Mouse (Mus musculus) MEL (cell line): ENCODE results near the gene Rfc4. TPM values are rescaled to one million over a fixed set of nuclear protein-coding genes. Genes with fewer than 3 reads are reported as not detected.

Source experiments
- DNase-seq: peaks from one replicate; pipeline ENCODE4 v3.0.0; 2011; ENCODE audit warnings: low read depth, low spot score
- H3K27ac ChIP-seq: 2 replicates; pipeline ENCODE4 v1.5.1; 2012; ENCODE audit warnings: low read depth, mild to moderate bottlenecking, control low read depth, low read length, moderate library complexity; ENCODE audit not compliant: control insufficient read depth
- H3K27me3 ChIP-seq, 2 experiments: fragments of 150-350 bp in 1 of 2; sonication (generic) in 1 of 2; 2 replicates each; pipeline ENCODE4 v1.6.1; 2012; ENCODE audit warnings: low read length in 2 of 2, mild to moderate bottlenecking in 2 of 2, improper control_type of control experiment in 1 of 2, moderate library complexity in 1 of 2; ENCODE audit not compliant: insufficient read depth in 2 of 2, control insufficient read depth in 1 of 2
- H3K36me3 ChIP-seq, 2 experiments: 2 replicates each; pipeline ENCODE4 v1.6.1; 2012 to 2014; ENCODE audit warnings: low read length in 2 of 2, improper control_type of control experiment in 1 of 2, inconsistent platforms in 1 of 2, mild to moderate bottlenecking in 1 of 2; ENCODE audit not compliant: insufficient read depth in 2 of 2, control insufficient read depth in 1 of 2
- H3K4me1 ChIP-seq, 2 experiments: fragments of 150-350 bp in 1 of 2; sonication (generic) in 1 of 2; 2 replicates each; pipeline ENCODE4 v1.6.1; 2012; ENCODE audit warnings: low read length in 2 of 2, improper control_type of control experiment in 1 of 2, mild to moderate bottlenecking in 1 of 2; ENCODE audit not compliant: insufficient read depth in 2 of 2, control insufficient read depth in 1 of 2
- H3K4me3 ChIP-seq, 2 experiments: fragments of 150-350 bp in 1 of 2; sonication (generic) in 1 of 2; 2 replicates each; pipeline ENCODE4 v1.5.1; 2012; ENCODE audit warnings: low read depth in 2 of 2, low read length in 2 of 2, mild to moderate bottlenecking in 2 of 2, moderate library complexity in 2 of 2, control low read depth in 1 of 2, improper control_type of control experiment in 1 of 2; ENCODE audit not compliant: control insufficient read depth in 1 of 2, insufficient read depth in 1 of 2
- H3K79me2 ChIP-seq: 2 replicates; pipeline ENCODE4 v1.6.1; 2012; ENCODE audit warnings: mild to moderate bottlenecking, low read length, moderate library complexity; ENCODE audit not compliant: control insufficient read depth, poor library complexity, insufficient read depth
- H3K9ac ChIP-seq: 2 replicates; pipeline ENCODE4 v1.6.1; 2012; ENCODE audit warnings: low read depth, mild to moderate bottlenecking, control low read depth, low read length, moderate library complexity; ENCODE audit not compliant: control insufficient read depth, poor library complexity, severe bottlenecking
- H3K9me3 ChIP-seq: fragments of 150-350 bp; sonication (generic); replicated peaks from 2 replicates; pipeline ENCODE4 v1.6.1; 2012; ENCODE audit warnings: mild to moderate bottlenecking, low read length, improper control_type of control experiment, moderate library complexity; ENCODE audit not compliant: insufficient read depth
- CHD1 ChIP-seq: IDR thresholded peaks from 2 replicates; pipeline ENCODE4 v1.6.1; 2012; ENCODE audit warnings: low read depth, mild to moderate bottlenecking, inconsistent platforms, low read length, improper control_type of control experiment
- CHD2 ChIP-seq: IDR thresholded peaks from 2 replicates; pipeline ENCODE4 v1.6.1; 2011; ENCODE audit warnings: low read length, improper control_type of control experiment
- EP300 ChIP-seq, 2 experiments: IDR thresholded peaks; 2 replicates each; pipeline ENCODE4 v1.6.1; 2011; ENCODE audit warnings: improper control_type of control experiment in 2 of 2, low read length in 2 of 2, low read depth in 1 of 2, mild to moderate bottlenecking in 1 of 2
- ETS1 ChIP-seq: IDR thresholded peaks from 2 replicates; pipeline ENCODE4 v1.6.1; 2012; ENCODE audit warnings: low read depth, mild to moderate bottlenecking, inconsistent platforms, low read length, improper control_type of control experiment, moderate library complexity
- HCFC1 ChIP-seq: IDR thresholded peaks from 2 replicates; pipeline ENCODE4 v1.6.1; 2012; ENCODE audit warnings: low read depth, mild to moderate bottlenecking, inconsistent platforms, low read length, improper control_type of control experiment, moderate library complexity
- MAFK ChIP-seq: IDR thresholded peaks from 2 replicates; pipeline ENCODE4 v1.6.1; 2011; ENCODE audit warnings: low read depth, mild to moderate bottlenecking, low read length, improper control_type of control experiment, borderline replicate concordance
- MAX ChIP-seq: IDR thresholded peaks from 2 replicates; pipeline ENCODE4 v1.6.1; 2011; ENCODE audit warnings: low read length, improper control_type of control experiment
- MAZ ChIP-seq: IDR thresholded peaks from 2 replicates; pipeline ENCODE4 v1.6.1; 2012; ENCODE audit warnings: low read depth, mild to moderate bottlenecking, inconsistent platforms, low read length, improper control_type of control experiment
- MEF2A ChIP-seq: IDR thresholded peaks from 2 replicates; pipeline ENCODE4 v1.6.1; 2014; ENCODE audit warnings: low read depth, mild to moderate bottlenecking, inconsistent platforms, low read length, improper control_type of control experiment; ENCODE audit not compliant: poor library complexity, insufficient replicate concordance, severe bottlenecking; ENCODE audit errors: extremely low read depth
- MYC ChIP-seq: IDR thresholded peaks from 2 replicates; pipeline ENCODE4 v1.6.1; 2011; ENCODE audit warnings: low read depth, mild to moderate bottlenecking, low read length, improper control_type of control experiment, moderate library complexity
- RAD21 ChIP-seq: IDR thresholded peaks from 2 replicates; pipeline ENCODE4 v1.6.1; 2011; ENCODE audit warnings: mild to moderate bottlenecking, low read depth, low read length, improper control_type of control experiment
- RCOR1 ChIP-seq: IDR thresholded peaks from 2 replicates; pipeline ENCODE4 v1.6.1; 2012; ENCODE audit warnings: low read depth, mild to moderate bottlenecking, inconsistent platforms, low read length, improper control_type of control experiment
- SIN3A ChIP-seq: IDR thresholded peaks from 2 replicates; pipeline ENCODE4 v1.6.1; 2012; ENCODE audit warnings: low read length, improper control_type of control experiment, inconsistent platforms
- SMC3 ChIP-seq: IDR thresholded peaks from 2 replicates; pipeline ENCODE4 v1.6.1; 2011; ENCODE audit warnings: low read depth, low read length, improper control_type of control experiment
- TCF12 ChIP-seq: IDR thresholded peaks from 2 replicates; pipeline ENCODE4 v1.6.1; 2014; ENCODE audit warnings: low read depth, mild to moderate bottlenecking, inconsistent platforms, low read length, improper control_type of control experiment, moderate library complexity
- UBTF ChIP-seq: IDR thresholded peaks from 2 replicates; pipeline ENCODE4 v1.6.1; 2012; ENCODE audit warnings: low read depth, mild to moderate bottlenecking, inconsistent platforms, low read length, improper control_type of control experiment, moderate library complexity, borderline replicate concordance; ENCODE audit not compliant: insufficient read depth
- USF2 ChIP-seq, 2 experiments: IDR thresholded peaks; 2 replicates each; pipeline ENCODE4 v1.6.1; 2011 to 2012; ENCODE audit warnings: improper control_type of control experiment in 2 of 2, low read length in 2 of 2, borderline replicate concordance in 1 of 2, inconsistent platforms in 1 of 2, low read depth in 1 of 2, mild to moderate bottlenecking in 1 of 2; ENCODE audit not compliant: insufficient read depth in 1 of 2
- ZC3H11A ChIP-seq: IDR thresholded peaks from 2 replicates; pipeline ENCODE4 v1.6.1; 2012; ENCODE audit warnings: low read depth, mild to moderate bottlenecking, inconsistent platforms, low read length, improper control_type of control experiment
- ZKSCAN1 ChIP-seq: IDR thresholded peaks from 2 replicates; pipeline ENCODE4 v1.6.1; 2012; ENCODE audit warnings: low read depth, mild to moderate bottlenecking, inconsistent platforms, low read length, improper control_type of control experiment, moderate library complexity
- polyA plus RNA-seq, 2 experiments: library from polyadenylated mRNA; stranded (reverse) in 1 of 2; unstranded in 1 of 2; fragments of >175 nt in 1 of 2; fragments of >200 nt in 1 of 2; gene quantifications; 2 replicates each; pipeline versions ENCODE4 v1.2.1 to v1.2.4; 2012; ENCODE audit warnings: low replicate concordance in 2 of 2, low read depth in 1 of 2; ENCODE audit not compliant: insufficient read length in 2 of 2, insufficient read depth in 1 of 2, missing spikeins in 1 of 2
- total RNA-seq: library from RNA; depleted of rRNA; stranded (reverse); fragments of 300-350 nt; gene quantifications from 2 replicates; pipeline ENCODE4 v1.2.3, GENCODE M21; 2012

Rfc4 gene
- total and polyA plus RNA-seq, 3 experiments, result 52.1 to 93.2 TPM; not detected in 1

DNA sequence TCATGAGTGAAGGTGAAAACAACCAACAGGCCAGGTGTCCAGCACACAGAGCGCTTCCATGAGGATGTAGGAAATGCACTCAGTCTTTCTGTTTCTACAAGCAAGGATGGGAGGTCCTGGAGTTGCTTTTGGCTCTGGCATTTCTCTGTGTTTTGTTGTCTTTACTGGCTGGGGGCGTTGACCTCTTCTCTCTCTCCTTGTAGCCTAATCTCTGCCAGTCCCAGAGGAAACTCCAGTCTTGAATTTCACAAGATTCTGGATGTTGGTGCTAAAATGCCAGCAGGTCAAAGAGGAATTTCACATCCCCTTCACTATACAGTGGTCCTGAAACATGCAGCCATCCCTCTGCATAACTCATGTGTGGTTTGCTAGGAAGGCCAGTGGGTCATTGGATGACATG is 21.4 kb upstream of the Rfc4 start:
- H3K27ac ChIP-seq, result no peak overlapping the region
- no peaks in the 10 kb centered on the region for H3K36me3 ChIP-seq
- H3K4me1 ChIP-seq, result no peaks in the 10 kb centered on the region
- TF ChIP-seq UBTF (no peak), CHD1 (no peak), MEF2A (no peak), USF2 (IDR thresholded peaks at IDR 0.05; ENCODE audit: borderline replicate concordance in 1 of 2, insufficient read depth in 1 of 2, low read depth in 1 of 2, low read length in 2 of 2) (no peak)
- no peaks in the 10 kb centered on the region for H3K9me3 ChIP-seq
- no peak overlapping the region for H3K9ac ChIP-seq
- H3K4me3 ChIP-seq, result no peak overlapping the region
- H3K79me2 ChIP-seq, result no peaks in the 10 kb centered on the region
- DNase-seq, result no peak
- peaks cover 0 to 2% of the 10 kb centered on the region in 2 experiments; a peak in 2 of 4 replicates for H3K27me3 ChIP-seq

DNA sequence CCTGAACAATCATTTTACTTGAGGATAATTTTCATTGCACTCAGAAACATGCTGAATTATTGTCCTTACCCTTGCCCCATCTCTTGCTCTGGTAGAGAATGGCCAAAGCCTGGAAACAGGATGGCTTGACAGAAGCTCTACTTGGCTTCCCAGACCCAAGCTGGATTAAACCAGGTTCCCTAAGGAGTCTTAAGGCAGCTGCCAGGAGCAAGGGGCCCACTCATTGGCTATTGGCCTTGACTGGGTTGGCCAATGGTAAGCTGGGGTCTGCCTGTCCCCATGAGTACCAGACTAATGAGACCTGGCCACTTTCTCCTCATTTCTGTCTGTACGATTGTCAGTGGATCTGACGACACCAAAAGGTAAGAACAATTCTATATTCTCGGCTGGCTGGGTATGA is 18.7 kb upstream of the Rfc4 start, which contains the start of gene Adipoq:
TSS of gene Adipoq (plus strand) at position 257 of the 400 bp plus-strand sequence.
- Histone ChIP-seq H3K4me3 (no peak within 1 kb of the TSS), H3K36me3 (no peaks in the 10 kb centered on the region), H3K27me3 (peaks cover 0 to 2% of the 10 kb centered on the region in 2 experiments; a peak in 2 of 4 replicates), H3K27ac (no peak within 1 kb of the TSS), H3K9ac (no peak within 1 kb of the TSS), H3K9me3 (no peaks in the 10 kb centered on the region), H3K79me2 (no peaks in the 10 kb centered on the region), H3K4me1 (no peaks in the 10 kb centered on the region)
- DNase-seq, result no peak
- TF ChIP-seq CHD2 (no peak), CHD1 (no peak), RAD21 (no peak), USF2 (IDR thresholded peaks at IDR 0.05; ENCODE audit: borderline replicate concordance in 1 of 2, insufficient read depth in 1 of 2, low read depth in 1 of 2, low read length in 2 of 2) (no peak), ZC3H11A (no peak), MYC (no peak), TCF12 (no peak), ZKSCAN1 (no peak), HCFC1 (no peak), ETS1 (no peak), SIN3A (no peak), MAX (no peak), RCOR1 (no peak), MAFK (no peak), MAZ (no peak), EP300 (IDR thresholded peaks at IDR 0.05; ENCODE audit: low read depth in 1 of 2, low read length in 2 of 2) (no peak), SMC3 (no peak)
